Mouse (Mus musculus) heart, postnatal 0 days (tissue): ENCODE data around the gene Sltm.

Experiments used
- CTCF ChIP-seq: IDR thresholded peaks from 2 replicates; pipeline ENCODE4 v1.5.1; 2016; ENCODE audit warnings: antibody characterized with exemption, control low read depth, low read depth
- EP300 ChIP-seq: IDR thresholded peaks from 2 replicates; pipeline ENCODE4 v1.6.1; 2016; ENCODE audit warnings: antibody characterized with exemption, low read depth

- TF ChIP-seq EP300 (no peak), CTCF (no peak)
Observed at GRCm38 (mm10) chr9:70611026-70611673, 68.6 kb downstream of the Sltm start.
